Mouse (Mus musculus) erythroblast, embryonic 14.5 days (primary cell): ENCODE measurements around the gene Pink1.

Experiments
- GATA1 ChIP-seq: IDR thresholded peaks from 2 replicates; pipeline ENCODE4 v1.6.1; 2012; ENCODE audit warnings: low read length, inconsistent platforms, mixed read lengths
- TAL1 ChIP-seq: IDR thresholded peaks from 3 replicates; pipeline ENCODE4 v1.6.1; 2012; ENCODE audit warnings: low read length, inconsistent platforms, mixed read lengths

GRCm38 (mm10) chr4:138321488-138321887, 4.6 kb downstream of the Pink1 start:
- TF ChIP-seq TAL1 (no peak), GATA1 (no peak)
